In the genomic region with DNA sequence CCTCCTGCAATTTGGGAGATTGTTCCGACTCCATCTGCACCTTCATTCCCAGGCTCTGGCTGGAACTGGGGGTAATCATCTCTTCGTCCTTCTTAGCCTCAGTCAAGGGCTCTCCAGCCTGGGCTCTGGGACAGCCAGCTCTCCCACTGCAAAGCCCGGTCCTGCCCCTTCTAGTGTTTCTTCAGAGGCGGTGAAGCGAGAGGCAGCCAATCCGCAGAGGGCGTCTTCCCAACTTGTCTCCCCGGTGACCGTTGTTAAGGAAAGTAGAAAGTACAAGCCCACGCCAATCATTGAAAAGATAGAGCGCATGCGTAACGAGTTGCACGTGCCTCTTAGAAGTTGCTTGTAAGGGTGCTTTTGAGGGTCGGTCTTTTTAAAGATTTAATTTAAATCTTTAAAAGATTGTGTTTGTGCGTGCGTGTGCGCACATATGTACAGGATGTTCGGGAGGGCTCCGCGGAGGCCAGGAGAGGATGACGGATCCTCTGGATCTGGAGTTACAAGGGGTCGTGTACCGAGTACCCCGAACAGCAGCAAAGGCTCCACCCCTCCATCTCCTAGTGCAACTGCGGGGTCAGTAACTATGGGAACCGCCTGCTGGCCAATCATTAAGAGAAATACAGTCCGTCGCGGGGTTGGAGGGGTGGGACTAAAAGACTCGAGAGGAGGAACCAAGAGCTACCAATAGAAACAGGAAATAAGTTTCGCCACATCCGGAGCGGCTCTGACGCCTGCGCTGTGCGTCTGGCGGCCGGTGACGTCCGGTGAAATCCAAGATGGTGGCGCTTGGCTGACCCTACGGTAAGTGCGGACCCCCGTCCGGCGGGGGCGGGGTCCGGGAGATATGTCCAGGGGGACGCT, we compare ENCODE assay signal across 8 mouse cellular contexts. TPM values are rescaled to one million over a fixed set of nuclear protein-coding genes. Genes with fewer than 3 reads are reported as not detected.
DNase-seq lines count a peak whose midpoint lies in the region; ATAC-seq and TF ChIP-seq lines count a peak whose summit lies in the region.

Gene Ccdc189, minus strand, starts transcription at position 585 of the 861 bp plus-strand sequence.
Gene Rnf40, plus strand, starts transcription at position 757 of the 861 bp plus-strand sequence.

- under 1% methylated on average over 50 of the region's 50 CpGs for WGBS in heart, embryonic 12.5 days
- under 1% methylated on average over 50 of the region's 50 CpGs for WGBS in kidney, postnatal 0 days
- under 1% methylated on average over 50 of the region's 50 CpGs for WGBS in liver, embryonic 11.5 days
- WGBS in stomach, embryonic 14.5 days = under 1% methylated on average over 49 of the region's 50 CpGs

- peaks cover 17% of the 10 kb centered on the region for H3K4me1 ChIP-seq in heart, embryonic 12.5 days (replicated peaks)
- peaks cover 5% of the 10 kb centered on the region; the same call in 1 of the 2 replicates for H3K4me1 ChIP-seq in kidney, postnatal 0 days (replicated peaks; ENCODE audit: insufficient read depth, low read length)
- peaks cover 28% of the 10 kb centered on the region for H3K4me1 ChIP-seq in liver, embryonic 11.5 days (replicated peaks; ENCODE audit: control insufficient read depth, insufficient read depth, low read length)
- H3K4me1 ChIP-seq in stomach, embryonic 14.5 days (ENCODE audit: control insufficient read depth, insufficient read depth, low read length) = peaks cover 11% of the 10 kb centered on the region; the same call in 1 of the 2 replicates

- TF ChIP-seq CTCF in kidney, postnatal 0 days (IDR thresholded peaks at IDR 0.05; ENCODE audit: low read depth) = peak; percentile 2; the same call in 1 of the 2 replicates

- peaks cover 59% of the 10 kb centered on the region for H3K36me3 ChIP-seq in heart, embryonic 12.5 days
- peaks cover 36% of the 10 kb centered on the region for H3K36me3 ChIP-seq in kidney, postnatal 0 days (ENCODE audit: insufficient read depth, low read length)
- H3K36me3 ChIP-seq in liver, embryonic 11.5 days (ENCODE audit: control insufficient read depth, insufficient read depth, low read length) = peaks cover 33% of the 10 kb centered on the region
- H3K36me3 ChIP-seq in stomach, embryonic 14.5 days (ENCODE audit: control insufficient read depth, insufficient read depth, low read length) = peaks cover 46% of the 10 kb centered on the region

- peak within 1 kb of the TSS; percentile 93 for H3K4me3 ChIP-seq in heart, embryonic 12.5 days
- H3K4me3 ChIP-seq in kidney, postnatal 0 days (replicated peaks; ENCODE audit: low read depth, low read length) = peak within 1 kb of the TSS; percentile 82
- H3K4me3 ChIP-seq in liver, embryonic 11.5 days (ENCODE audit: low read depth, low read length) = peak within 1 kb of the TSS; percentile 95
- H3K4me3 ChIP-seq in stomach, embryonic 14.5 days (ENCODE audit: low read depth, low read length) = peak within 1 kb of the TSS; percentile 82

- peak; percentile 86 for ATAC-seq in erythroid progenitor cell, adult 5-6 weeks (replicated peaks; ENCODE audit: low FRiP score, poor library complexity, severe bottlenecking)
- peak; percentile 96 for ATAC-seq in heart, embryonic 12.5 days (ENCODE audit: insufficient number of reproducible peaks, low FRiP score)
- peak; percentile 97 for ATAC-seq in kidney, postnatal 0 days (replicated peaks; ENCODE audit: low FRiP score, low read depth)
- ATAC-seq in liver, embryonic 11.5 days (replicated peaks; ENCODE audit: low FRiP score) = peak; percentile 95
- ATAC-seq in stomach, embryonic 14.5 days (ENCODE audit: insufficient number of reproducible peaks, insufficient read depth, low FRiP score, low read depth) = peak; percentile 97

- peak within 1 kb of the TSS; percentile 66 for H3K27ac ChIP-seq in heart, embryonic 12.5 days (ENCODE audit: poor library complexity, severe bottlenecking)
- peak within 1 kb of the TSS; percentile 72 for H3K27ac ChIP-seq in kidney, postnatal 0 days
- H3K27ac ChIP-seq in liver, embryonic 11.5 days (ENCODE audit: low read depth, low read length) = peak within 1 kb of the TSS; percentile 45; the same call in 1 of the 2 replicates
- H3K27ac ChIP-seq in stomach, embryonic 14.5 days (ENCODE audit: low read length) = peak within 1 kb of the TSS; percentile 17; the same call in 1 of the 2 replicates

- peak within 1 kb of the TSS; percentile 91 for H3K9ac ChIP-seq in heart, embryonic 12.5 days
- H3K9ac ChIP-seq in kidney, postnatal 0 days (ENCODE audit: low read depth, low read length) = peak within 1 kb of the TSS; percentile 82
- peak within 1 kb of the TSS; percentile 89 for H3K9ac ChIP-seq in liver, embryonic 11.5 days (ENCODE audit: low read depth, low read length)
- peak within 1 kb of the TSS; percentile 47 for H3K9ac ChIP-seq in stomach, embryonic 14.5 days (replicated peaks; ENCODE audit: low read depth, low read length)

- peak; percentile 96 for DNase-seq in CD4-positive helper T cell, adult 2 months (ENCODE audit: low read depth, low spot score)
- DNase-seq in brain, embryonic 18.5 days (ENCODE audit: low read depth, low spot score) = peak; percentile 97
- peak; percentile 100 for DNase-seq in kidney, postnatal 0 days (ENCODE audit: low spot score)
- DNase-seq in liver, embryonic 11.5 days (ENCODE audit: low spot score) = peak; percentile 91
- peak; percentile 93 for DNase-seq in naive thymus-derived CD4-positive, alpha-beta T cell, adult 2 months (ENCODE audit: low read depth)

- H3K4me2 ChIP-seq in heart, embryonic 12.5 days = peak within 1 kb of the TSS; percentile 92
- H3K4me2 ChIP-seq in kidney, postnatal 0 days (ENCODE audit: low read length) = peak within 1 kb of the TSS; percentile 85
- H3K4me2 ChIP-seq in liver, embryonic 11.5 days = peak within 1 kb of the TSS; percentile 94
- peak within 1 kb of the TSS; percentile 76 for H3K4me2 ChIP-seq in stomach, embryonic 14.5 days (replicated peaks; ENCODE audit: low read depth, low read length)

- H3K9me3 ChIP-seq in heart, embryonic 12.5 days (replicated peaks) = no peaks in the 10 kb centered on the region
- no peaks in the 10 kb centered on the region for H3K9me3 ChIP-seq in kidney, postnatal 0 days (replicated peaks; ENCODE audit: low read length)
- no peaks in the 10 kb centered on the region for H3K9me3 ChIP-seq in liver, embryonic 11.5 days (ENCODE audit: control insufficient read depth, low read length)
- no peaks in the 10 kb centered on the region for H3K9me3 ChIP-seq in stomach, embryonic 14.5 days (ENCODE audit: control insufficient read depth, low read depth, low read length)

- no peaks in the 10 kb centered on the region for H3K27me3 ChIP-seq in heart, embryonic 12.5 days (replicated peaks)
- H3K27me3 ChIP-seq in kidney, postnatal 0 days (ENCODE audit: insufficient read depth, low read length) = no peaks in the 10 kb centered on the region
- no peaks in the 10 kb centered on the region for H3K27me3 ChIP-seq in liver, embryonic 11.5 days (replicated peaks; ENCODE audit: control insufficient read depth, insufficient read depth, low read length)
- no peaks in the 10 kb centered on the region for H3K27me3 ChIP-seq in stomach, embryonic 14.5 days (ENCODE audit: control insufficient read depth, insufficient read depth, low read length)

RNA-seq across cellular contexts. Expression of gene Ccdc189, which starts in this region (rescaled TPM):
- 21.8 and 32.1 TPM in 2 replicates for total RNA-seq in erythroid progenitor cell, adult 5-6 weeks (2015; ENCODE audit: low replicate concordance)
- total RNA-seq in erythroid progenitor cell, adult 5-6 weeks (2017; ENCODE audit: low replicate concordance) = 26.7 and 41.9 TPM in 2 replicates
- polyA plus RNA-seq in heart, embryonic 12.5 days (2016; fragmentation: Nextera tagmentation; extraction: Ambion mirVana) = 8.7 and 9.8 TPM in 2 replicates
- polyA plus RNA-seq in kidney, postnatal 0 days (2015; fragmentation: Nextera tagmentation; extraction: Ambion mirVana) = 16.5 and 17.1 TPM in 2 replicates
- polyA plus RNA-seq in liver, embryonic 11.5 days (2014; fragmentation: Nextera tagmentation; extraction: Ambion mirVana) = 5.4 and 6.2 TPM in 2 replicates
- polyA plus RNA-seq in stomach, embryonic 14.5 days (2014; fragmentation: Nextera tagmentation; extraction: Ambion mirVana) = 7.8 and 8.2 TPM in 2 replicates

RNA-seq across cellular contexts. Expression of gene Rnf40, which starts in this region (rescaled TPM):
- total RNA-seq in erythroid progenitor cell, adult 5-6 weeks (2015; ENCODE audit: low replicate concordance) = 22.0 and 49.9 TPM in 2 replicates
- 60.3 and 108 TPM in 2 replicates for total RNA-seq in erythroid progenitor cell, adult 5-6 weeks (2017; ENCODE audit: low replicate concordance)
- 38.8 and 40.0 TPM in 2 replicates for polyA plus RNA-seq in heart, embryonic 12.5 days (2016; fragmentation: Nextera tagmentation; extraction: Ambion mirVana)
- 32.4 and 35.3 TPM in 2 replicates for polyA plus RNA-seq in kidney, postnatal 0 days (2015; fragmentation: Nextera tagmentation; extraction: Ambion mirVana)
- 44.1 and 49.0 TPM in 2 replicates for polyA plus RNA-seq in liver, embryonic 11.5 days (2014; fragmentation: Nextera tagmentation; extraction: Ambion mirVana)
- polyA plus RNA-seq in stomach, embryonic 14.5 days (2014; fragmentation: Nextera tagmentation; extraction: Ambion mirVana) = 37.0 and 39.9 TPM in 2 replicates

Comparison
In these comparisons a context has a peak if more than half of its experiments do, and no peak if none do; other contexts are left out.
1. Peak in every context shown above with its lines: DNase-seq, ATAC-seq, H3K4me3 ChIP-seq and H3K27ac ChIP-seq.
2. H3K27ac ChIP-seq: peak in every context shown above with its lines; median percentile 72 in kidney, postnatal 0 days; 66 in heart, embryonic 12.5 days; 45 in liver, embryonic 11.5 days; 17 in stomach, embryonic 14.5 days.